Mouse (Mus musculus): ENCODE results near the gene Gm11639. TPM values are rescaled to one million over a fixed set of nuclear protein-coding genes. Genes with fewer than 3 reads are reported as not detected.

The Gm11639 gene
- polyA plus RNA-seq, 1 experiment from 2014 or later: 0.17 TPM

- no peak for ATAC-seq (replicated peaks)
- no peaks in the 10 kb centered on the region for H3K9me3 ChIP-seq
- H3K9ac ChIP-seq: no peak overlapping the region
- no peak overlapping the region for H3K4me3 ChIP-seq
- no peaks in the 10 kb centered on the region for H3K36me3 ChIP-seq (replicated peaks)
- WGBS: 89% methylated on average over 1 of the region's 1 CpGs
- no peaks in the 10 kb centered on the region for H3K27me3 ChIP-seq (replicated peaks)
- H3K27ac ChIP-seq: no peak overlapping the region
- H3K4me2 ChIP-seq: no peak overlapping the region
- H3K4me1 ChIP-seq: peaks cover 14% of the 10 kb centered on the region; the same call in 1 of the 2 replicates
These were observed 464.3 kb downstream of the Gm11639 start for GRCm38 (mm10) chr11:105149766-105150165.

- WGBS: 50% methylated on average over 4 of the region's 4 CpGs
- no peak for ATAC-seq (replicated peaks)
- Histone ChIP-seq H3K9ac (no peak overlapping the region), H3K36me3 (replicated peaks) (no peaks in the 10 kb centered on the region), H3K4me1 (peaks cover 14% of the 10 kb centered on the region; the same call in 1 of the 2 replicates), H3K27me3 (replicated peaks) (no peaks in the 10 kb centered on the region), H3K4me3 (no peak overlapping the region), H3K4me2 (no peak overlapping the region), H3K9me3 (no peaks in the 10 kb centered on the region), H3K27ac (no peak overlapping the region)
These were observed 465.2 kb downstream of the Gm11639 start for GRCm38 (mm10) chr11:105150691-105151090.

- 28% methylated on average over 19 of the region's 19 CpGs for WGBS
- Histone ChIP-seq H3K36me3 (replicated peaks) (no peaks in the 10 kb centered on the region), H3K9me3 (no peaks in the 10 kb centered on the region), H3K4me2 (peak overlapping the region; percentile 37), H3K27me3 (replicated peaks) (no peaks in the 10 kb centered on the region), H3K27ac (no peak overlapping the region), H3K4me3 (no peak overlapping the region; the same call in 1 of the 2 replicates), H3K4me1 (peaks cover 14% of the 10 kb centered on the region; the same call in 1 of the 2 replicates), H3K9ac (no peak overlapping the region)
- no peak; the same call in 1 of the 2 replicates for ATAC-seq (replicated peaks)
These were observed 465.9 kb downstream of the Gm11639 start for GRCm38 (mm10) chr11:105151226-105152016.

- Histone ChIP-seq H3K27me3 (replicated peaks) (no peaks in the 10 kb centered on the region), H3K27ac (no peak overlapping the region), H3K9ac (no peak overlapping the region), H3K4me1 (peaks cover 14% of the 10 kb centered on the region; the same call in 1 of the 2 replicates), H3K4me2 (peak overlapping the region; percentile 37), H3K9me3 (no peaks in the 10 kb centered on the region), H3K4me3 (no peak overlapping the region), H3K36me3 (replicated peaks) (no peaks in the 10 kb centered on the region)
- no peak for ATAC-seq (replicated peaks)
- 65% methylated on average over 4 of the region's 4 CpGs for WGBS
These were observed 466.5 kb downstream of the Gm11639 start for GRCm38 (mm10) chr11:105152017-105152300.

GRCm38 (mm10) chr11:105152357-105152899 lies 466.9 kb downstream of the Gm11639 start:
- Histone ChIP-seq H3K4me3 (no peak overlapping the region), H3K9ac (no peak overlapping the region), H3K36me3 (replicated peaks) (no peaks in the 10 kb centered on the region), H3K27ac (no peak overlapping the region), H3K9me3 (no peaks in the 10 kb centered on the region), H3K4me2 (no peak overlapping the region), H3K4me1 (peaks cover 14% of the 10 kb centered on the region; the same call in 1 of the 2 replicates), H3K27me3 (replicated peaks) (no peaks in the 10 kb centered on the region)
- 89% methylated on average over 11 of the region's 11 CpGs for WGBS
- ATAC-seq (replicated peaks): no peak

GRCm38 (mm10) chr11:105153068-105153833 lies 467.7 kb downstream of the Gm11639 start:
- H3K4me3 ChIP-seq: no peak overlapping the region
- no peak overlapping the region for H3K27ac ChIP-seq
- H3K9ac ChIP-seq: no peak overlapping the region
- H3K4me1 ChIP-seq: peaks cover 14% of the 10 kb centered on the region; the same call in 1 of the 2 replicates
- H3K4me2 ChIP-seq: no peak overlapping the region
- ATAC-seq (replicated peaks): peak; percentile 70; the same call in 1 of the 2 replicates
- H3K36me3 ChIP-seq (replicated peaks): no peaks in the 10 kb centered on the region
- H3K27me3 ChIP-seq (replicated peaks): no peaks in the 10 kb centered on the region
- no peaks in the 10 kb centered on the region for H3K9me3 ChIP-seq
- 25% methylated on average over 12 of the region's 12 CpGs for WGBS

GRCm38 (mm10) chr11:105155915-105156314 lies 470.4 kb downstream of the Gm11639 start:
- Histone ChIP-seq H3K9ac (no peak overlapping the region), H3K27ac (no peak overlapping the region), H3K4me1 (peaks cover 14% of the 10 kb centered on the region; the same call in 1 of the 2 replicates), H3K4me2 (no peak overlapping the region), H3K9me3 (no peaks in the 10 kb centered on the region), H3K4me3 (no peak overlapping the region), H3K27me3 (replicated peaks) (no peaks in the 10 kb centered on the region), H3K36me3 (replicated peaks) (no peaks in the 10 kb centered on the region)
- 82% methylated on average over 4 of the region's 4 CpGs for WGBS
- no peak for ATAC-seq (replicated peaks)

GRCm38 (mm10) chr11:105156748-105157267 lies 471.3 kb downstream of the Gm11639 start:
- Histone ChIP-seq H3K9ac (no peak overlapping the region), H3K27me3 (replicated peaks) (no peaks in the 10 kb centered on the region), H3K4me3 (no peak overlapping the region), H3K4me1 (peaks cover 7% of the 10 kb centered on the region; the same call in 1 of the 2 replicates), H3K27ac (no peak overlapping the region), H3K9me3 (no peaks in the 10 kb centered on the region), H3K36me3 (replicated peaks) (no peaks in the 10 kb centered on the region), H3K4me2 (no peak overlapping the region)
- WGBS: 88% methylated on average over 19 of the region's 19 CpGs
- ATAC-seq (replicated peaks): no peak

GRCm38 (mm10) chr11:105158047-105158446 lies 472.5 kb downstream of the Gm11639 start:
- Histone ChIP-seq H3K4me2 (no peak overlapping the region), H3K27me3 (replicated peaks) (no peaks in the 10 kb centered on the region), H3K4me3 (no peak overlapping the region), H3K36me3 (replicated peaks) (no peaks in the 10 kb centered on the region), H3K4me1 (peaks cover 6% of the 10 kb centered on the region; the same call in 1 of the 2 replicates), H3K9ac (no peak overlapping the region), H3K9me3 (no peaks in the 10 kb centered on the region), H3K27ac (no peak overlapping the region)
- ATAC-seq (replicated peaks): no peak

- 63% methylated on average over 6 of the region's 6 CpGs for WGBS
- no peak overlapping the region for H3K4me3 ChIP-seq
- no peak for ATAC-seq (replicated peaks)
- H3K27me3 ChIP-seq (replicated peaks): no peaks in the 10 kb centered on the region
- no peak overlapping the region for H3K4me2 ChIP-seq
- no peak overlapping the region for H3K27ac ChIP-seq
- no peaks in the 10 kb centered on the region for H3K36me3 ChIP-seq (replicated peaks)
- H3K9me3 ChIP-seq: no peaks in the 10 kb centered on the region
- H3K4me1 ChIP-seq: no peaks in the 10 kb centered on the region
- no peak overlapping the region for H3K9ac ChIP-seq
These were observed 474.3 kb downstream of the Gm11639 start for GRCm38 (mm10) chr11:105159673-105160360.

GRCm38 (mm10) chr11:105161411-105161810 lies 475.9 kb downstream of the Gm11639 start:
- Histone ChIP-seq H3K27me3 (replicated peaks) (no peaks in the 10 kb centered on the region), H3K4me1 (no peaks in the 10 kb centered on the region), H3K4me3 (no peak overlapping the region), H3K4me2 (no peak overlapping the region), H3K27ac (no peak overlapping the region), H3K9ac (no peak overlapping the region), H3K36me3 (replicated peaks) (no peaks in the 10 kb centered on the region), H3K9me3 (no peaks in the 10 kb centered on the region)
- 94% methylated on average over 2 of the region's 2 CpGs for WGBS
- ATAC-seq (replicated peaks): no peak
